ENCODE assay signal across 8 mouse cellular contexts in genomic region chr5:73255321-73256251, GRCm38 (mm10). TPM values are rescaled to one million over a fixed set of nuclear protein-coding genes. Genes with fewer than 3 reads are reported as not detected.
A peak's percentile ranks its signal among the peaks of the same experiment; 100 is the strongest.
DNase-seq lines count a peak whose midpoint lies in the region; ATAC-seq and TF ChIP-seq lines count a peak whose summit lies in the region.

No protein-coding gene starts in this region.

- peak overlapping the region; percentile 58 for H3K4me2 ChIP-seq in embryonic facial prominence, embryonic 11.5 days (ENCODE audit: low read depth, low read length)
- H3K4me2 ChIP-seq in limb, embryonic 14.5 days (replicated peaks; ENCODE audit: low read depth, low read length, severe bottlenecking): peak overlapping the region; percentile 56
- peak overlapping the region; percentile 69 for H3K4me2 ChIP-seq in midbrain, embryonic 15.5 days

- no peaks in the 10 kb centered on the region for H3K27me3 ChIP-seq in embryonic facial prominence, embryonic 11.5 days (ENCODE audit: control insufficient read depth, insufficient read depth, low read length)
- H3K27me3 ChIP-seq in limb, embryonic 14.5 days (ENCODE audit: control insufficient read depth, insufficient read depth, low read length): no peaks in the 10 kb centered on the region
- H3K27me3 ChIP-seq in midbrain, embryonic 15.5 days (replicated peaks): 0 out of 2 replicates have a peak, but pooled peaks cover 3% of the 10 kb centered on the region

- H3K27ac ChIP-seq in embryonic facial prominence, embryonic 11.5 days (replicated peaks; ENCODE audit: low read depth, low read length): peak overlapping the region; percentile 88
- peak overlapping the region; percentile 90 for H3K27ac ChIP-seq in limb, embryonic 14.5 days (replicated peaks; ENCODE audit: low read depth, low read length)
- peak overlapping the region; percentile 96 for H3K27ac ChIP-seq in midbrain, embryonic 15.5 days

- under 1% methylated on average over 104 of the region's 129 CpGs for WGBS in embryonic facial prominence, embryonic 11.5 days
- 0% methylated on average over 64 of the region's 129 CpGs for WGBS in limb, embryonic 14.5 days
- under 1% methylated on average over 111 of the region's 129 CpGs for WGBS in midbrain, embryonic 15.5 days

- TF ChIP-seq POLR2A in limb, embryonic 14.5 days (IDR thresholded peaks at IDR 0.05; ENCODE audit: borderline replicate concordance, extremely low read depth, insufficient read depth, insufficient read length): 0 out of 2 replicates have a peak, but pooled peaks have one; percentile 24

- H3K4me3 ChIP-seq in embryonic facial prominence, embryonic 11.5 days (ENCODE audit: low read depth, low read length): peak overlapping the region; percentile 96
- peak overlapping the region; percentile 95 for H3K4me3 ChIP-seq in limb, embryonic 14.5 days (replicated peaks; ENCODE audit: low read length)
- H3K4me3 ChIP-seq in midbrain, embryonic 15.5 days: peak overlapping the region; percentile 100

- no peaks in the 10 kb centered on the region for H3K36me3 ChIP-seq in embryonic facial prominence, embryonic 11.5 days (replicated peaks; ENCODE audit: control insufficient read depth, insufficient read depth, low read depth, low read length)
- no peaks in the 10 kb centered on the region for H3K36me3 ChIP-seq in limb, embryonic 14.5 days (ENCODE audit: control insufficient read depth, insufficient read depth, low read length)
- H3K36me3 ChIP-seq in midbrain, embryonic 15.5 days (replicated peaks): no peaks in the 10 kb centered on the region

- H3K9me3 ChIP-seq in embryonic facial prominence, embryonic 11.5 days (replicated peaks; ENCODE audit: control insufficient read depth, low read length): no peaks in the 10 kb centered on the region
- H3K9me3 ChIP-seq in limb, embryonic 14.5 days (ENCODE audit: control insufficient read depth, low read length): no peaks in the 10 kb centered on the region
- H3K9me3 ChIP-seq in midbrain, embryonic 15.5 days: no peaks in the 10 kb centered on the region

- ATAC-seq in embryonic facial prominence, embryonic 11.5 days (replicated peaks; ENCODE audit: insufficient number of reproducible peaks, low FRiP score, low TSS enrichment, low read depth): peak; percentile 40
- ATAC-seq in limb, embryonic 14.5 days (ENCODE audit: low FRiP score, low read depth): peak; percentile 27
- ATAC-seq in midbrain, embryonic 15.5 days (replicated peaks): peak; percentile 78

- H3K9ac ChIP-seq in embryonic facial prominence, embryonic 11.5 days (replicated peaks; ENCODE audit: low read length): peak overlapping the region; percentile 89
- H3K9ac ChIP-seq in limb, embryonic 14.5 days (ENCODE audit: low read depth, low read length, severe bottlenecking): peak overlapping the region; percentile 84
- H3K9ac ChIP-seq in midbrain, embryonic 15.5 days: peak overlapping the region; percentile 88

- DNase-seq in 416B (ENCODE audit: low read depth): peak; percentile 42
- DNase-seq in adrenal gland, postnatal 14 days: peak; percentile 75
- DNase-seq in embryonic facial prominence, embryonic 11.5 days (ENCODE audit: low spot score): peak; percentile 75
- peak; percentile 97 for DNase-seq in heart, adult 11 months
- peak; percentile 46 for DNase-seq in kidney, adult 11 months
- peak; percentile 56 for DNase-seq in limb, embryonic 14.5 days (ENCODE audit: low spot score)
- DNase-seq in spleen, postnatal 14 days (ENCODE audit: low spot score in 2 of 2): peak; percentile 35 to 51

- H3K4me1 ChIP-seq in embryonic facial prominence, embryonic 11.5 days (ENCODE audit: control insufficient read depth, insufficient read depth, low read length): no peaks in the 10 kb centered on the region
- peaks cover 7% of the 10 kb centered on the region for H3K4me1 ChIP-seq in limb, embryonic 14.5 days (ENCODE audit: control insufficient read depth, insufficient read depth, low read length)
- peaks cover 35% of the 10 kb centered on the region for H3K4me1 ChIP-seq in midbrain, embryonic 15.5 days

RNA-seq across cellular contexts. Expression of gene Fryl, which starts 0.8 kb away (rescaled TPM):
- total RNA-seq in adrenal gland, postnatal 14 days (2021): 43.0 and 55.1 TPM in 2 replicates
- polyA plus RNA-seq in embryonic facial prominence, embryonic 11.5 days (2014; fragmentation: Nextera tagmentation; extraction: Ambion mirVana): 25.7 and 27.4 TPM in 2 replicates
- polyA plus RNA-seq in limb, embryonic 14.5 days (2012; rRNA removed): 26.1 and 26.4 TPM in 2 replicates
- 26.7 TPM in 2 replicates for polyA plus RNA-seq in limb, embryonic 14.5 days (2014; fragmentation: Nextera tagmentation; extraction: Ambion mirVana)
- polyA plus RNA-seq in midbrain, embryonic 15.5 days (2015; fragmentation: Nextera tagmentation; extraction: Ambion mirVana): 45.2 and 47.5 TPM in 2 replicates

RNA-seq across cellular contexts. Expression of gene Ociad1, which starts 37.0 kb away (rescaled TPM):
- total RNA-seq in adrenal gland, postnatal 14 days (2021): 226 and 236 TPM in 2 replicates
- polyA plus RNA-seq in embryonic facial prominence, embryonic 11.5 days (2014; fragmentation: Nextera tagmentation; extraction: Ambion mirVana): 158 and 160 TPM in 2 replicates
- polyA plus RNA-seq in limb, embryonic 14.5 days (2012; rRNA removed): 147 and 171 TPM in 2 replicates
- 137 and 144 TPM in 2 replicates for polyA plus RNA-seq in limb, embryonic 14.5 days (2014; fragmentation: Nextera tagmentation; extraction: Ambion mirVana)
- polyA plus RNA-seq in midbrain, embryonic 15.5 days (2015; fragmentation: Nextera tagmentation; extraction: Ambion mirVana): 320 and 321 TPM in 2 replicates

Comparison
In these comparisons a context has a peak if more than half of its experiments do, and no peak if none do; other contexts are left out.
1. Peak in every context shown above with its lines: DNase-seq, ATAC-seq, H3K4me3 ChIP-seq and H3K27ac ChIP-seq.
2. DNase-seq: peak in every context shown above with its lines; median percentile 97 in heart, adult 11 months; 75 in adrenal gland, postnatal 14 days; 75 in embryonic facial prominence, embryonic 11.5 days; 56 in limb, embryonic 14.5 days; 46 in kidney, adult 11 months; 43 in spleen, postnatal 14 days; 42 in 416B.
3. ATAC-seq: peak in every context shown above with its lines; median percentile 78 in midbrain, embryonic 15.5 days; 40 in embryonic facial prominence, embryonic 11.5 days; 27 in limb, embryonic 14.5 days.